Mouse (Mus musculus) brown adipose tissue, adult 24 weeks (tissue): ENCODE results near the gene Gm26602. TPM values are rescaled to one million over a fixed set of nuclear protein-coding genes. Genes with fewer than 3 reads are reported as not detected.

Experiments
- H3K27ac ChIP-seq: fragments of 200-500 bp; replicated peaks from 2 replicates; pipeline ENCODE4 v1.5.1; 2012; ENCODE audit warnings: low read depth, mild to moderate bottlenecking, low read length
- H3K4me1 ChIP-seq: fragments of 200-500 bp; 2 replicates; pipeline ENCODE4 v1.6.1; 2012; ENCODE audit warnings: low read length, mixed read lengths; ENCODE audit not compliant: control insufficient read depth, insufficient read depth, insufficient read length
- H3K4me3 ChIP-seq: fragments of 200-500 bp; 2 replicates; pipeline ENCODE4 v1.5.1; 2012; ENCODE audit warnings: low read depth, mild to moderate bottlenecking, low read length, moderate library complexity; ENCODE audit not compliant: insufficient read depth
- polyA plus RNA-seq: library from polyadenylated mRNA; stranded (reverse); fragments of >200 nt; gene quantifications from 2 replicates; pipeline ENCODE4 v1.2.4, GENCODE M21; 2012; ENCODE audit not compliant: missing spikeins, insufficient read depth, insufficient read length

The Gm26602 gene
- polyA plus RNA-seq, 1 experiment = not detected

DNA sequence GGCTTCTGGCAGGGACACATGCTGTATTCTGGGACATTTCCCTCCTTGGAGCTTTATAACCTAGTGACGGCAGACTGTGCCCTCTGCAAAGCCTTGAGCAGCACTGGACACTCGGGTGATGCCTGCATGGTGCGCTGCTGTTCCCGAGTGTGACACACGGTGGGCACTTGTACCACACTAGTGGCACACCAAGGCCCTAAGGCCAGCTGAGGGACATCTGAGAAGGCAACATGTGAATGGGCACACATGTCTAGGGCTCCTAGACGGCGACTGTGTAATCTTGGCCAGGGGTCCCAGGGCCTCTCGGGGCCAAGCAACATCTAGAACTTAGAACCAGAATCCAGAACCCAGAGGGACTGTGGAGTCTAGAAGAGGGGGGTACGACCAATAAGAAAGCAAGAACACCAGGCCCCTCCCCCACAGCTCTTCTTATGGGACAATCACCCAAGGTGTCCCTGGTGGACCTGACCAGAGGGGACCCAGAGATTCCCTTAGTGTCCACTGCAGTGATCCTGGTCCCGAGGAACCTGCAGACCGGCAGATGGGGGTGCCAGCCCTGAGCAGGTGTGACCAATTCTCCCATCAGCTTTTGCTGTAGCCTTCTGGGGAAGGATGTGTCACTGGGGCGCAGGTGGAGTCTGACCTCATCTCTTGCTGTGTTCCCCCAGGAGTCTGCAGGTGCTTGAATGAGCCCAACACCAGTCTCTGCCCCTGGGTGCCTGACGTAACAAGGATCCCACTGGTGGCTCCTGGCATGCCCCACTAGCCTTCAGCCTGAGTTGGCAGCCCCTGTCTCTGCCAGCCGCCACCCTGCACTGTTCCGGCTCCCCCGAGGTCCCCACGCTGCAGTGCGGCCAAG lies 19.5 kb downstream of the Gm26602 start:
- Histone ChIP-seq H3K4me3 (no peak overlapping the region), H3K4me1 (peaks cover 28% of the 10 kb centered on the region), H3K27ac (no peak overlapping the region)

DNA sequence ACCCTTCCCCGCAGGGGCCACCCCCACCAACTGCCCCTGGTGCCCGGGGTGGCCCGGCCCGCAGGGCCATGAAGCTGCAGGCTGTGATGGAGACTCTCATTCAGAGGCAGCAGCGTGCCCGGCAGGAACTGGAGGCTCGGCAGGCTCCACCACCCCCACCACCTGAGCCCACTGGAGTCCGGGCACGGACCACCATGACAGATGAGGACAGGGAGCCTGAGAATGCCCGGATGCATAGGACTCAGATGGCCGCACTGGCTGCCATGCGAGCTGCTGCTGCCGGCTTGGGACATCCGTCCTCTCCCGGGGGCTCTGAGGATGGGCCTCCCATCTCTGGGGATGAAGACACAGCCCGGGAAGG lies 20.1 kb downstream of the Gm26602 start:
- Histone ChIP-seq H3K4me3 (no peak overlapping the region), H3K4me1 (peaks cover 31% of the 10 kb centered on the region), H3K27ac (no peak overlapping the region)

DNA sequence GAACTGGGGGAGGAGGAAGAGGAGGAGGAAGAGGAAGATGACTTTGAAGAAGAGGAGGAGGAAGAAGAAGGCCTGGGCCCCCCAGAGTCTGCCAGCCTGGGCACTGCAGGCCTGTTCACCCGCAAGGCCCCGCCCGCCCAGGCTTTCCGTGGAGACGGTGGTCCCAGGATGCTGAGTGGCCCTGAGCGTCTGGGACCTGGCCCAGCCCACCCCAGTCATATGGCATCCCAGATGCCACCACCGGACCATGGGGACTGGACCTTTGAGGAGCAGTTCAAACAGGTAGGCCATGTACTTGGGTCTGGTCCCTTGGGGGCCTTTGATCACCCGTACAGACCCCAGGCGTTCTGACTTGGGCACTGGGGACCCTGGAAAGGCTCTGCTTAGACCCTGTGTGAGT lies 21.1 kb downstream of the Gm26602 start:
- Histone ChIP-seq H3K4me3 (no peak overlapping the region), H3K27ac (no peak overlapping the region), H3K4me1 (peaks cover 37% of the 10 kb centered on the region)

DNA sequence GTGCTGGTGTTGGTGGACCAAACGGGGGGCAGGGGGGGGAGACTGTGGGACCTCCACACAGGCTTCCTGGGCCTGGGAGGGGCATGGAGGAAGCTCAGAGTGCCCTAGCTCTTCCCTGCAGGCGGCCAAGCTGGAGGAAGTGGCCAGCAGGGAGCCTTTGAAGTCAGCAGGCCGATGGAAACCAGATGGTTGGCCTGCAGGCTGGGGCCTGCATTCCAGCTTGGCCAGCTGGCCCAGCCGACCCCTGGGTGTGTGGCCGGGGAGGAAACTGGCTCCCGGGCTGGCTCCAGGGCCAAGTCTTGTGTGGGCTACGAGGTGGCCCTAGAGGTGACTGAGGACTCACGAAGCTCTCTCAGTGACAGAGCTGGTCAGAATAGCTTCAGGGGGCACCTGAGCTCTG lies 22.1 kb downstream of the Gm26602 start:
- no peak overlapping the region for H3K27ac ChIP-seq
- peaks cover 42% of the 10 kb centered on the region for H3K4me1 ChIP-seq
- H3K4me3 ChIP-seq = no peak overlapping the region

DNA sequence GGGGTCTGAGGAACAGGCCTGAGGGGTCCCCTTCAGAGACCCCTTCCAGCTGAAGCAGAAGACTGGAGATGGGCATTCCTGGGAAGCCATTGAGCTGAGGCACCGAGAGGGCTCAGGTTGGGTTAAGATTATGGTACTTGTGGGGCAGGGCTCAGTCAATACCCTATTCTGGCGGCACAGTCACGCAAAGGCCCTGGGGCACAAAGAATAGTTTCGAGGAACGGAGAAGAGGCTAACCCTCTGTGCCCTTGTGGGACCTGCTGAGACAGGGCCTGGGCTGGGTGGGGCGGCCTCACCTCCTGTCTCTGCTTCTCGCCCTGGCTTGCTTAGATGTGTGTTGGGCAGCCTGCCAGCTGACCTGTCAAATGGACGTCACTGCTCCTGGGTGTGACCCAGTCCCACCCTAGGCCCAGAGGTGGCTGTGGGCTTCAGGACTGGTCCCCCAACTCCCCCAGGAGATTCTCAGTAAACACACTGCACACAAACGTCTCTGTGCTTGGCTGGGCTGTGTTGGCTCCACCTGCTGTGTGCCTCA lies 22.6 kb downstream of the Gm26602 start:
- Histone ChIP-seq H3K4me1 (peaks cover 42% of the 10 kb centered on the region), H3K4me3 (no peak overlapping the region), H3K27ac (no peak overlapping the region)

DNA sequence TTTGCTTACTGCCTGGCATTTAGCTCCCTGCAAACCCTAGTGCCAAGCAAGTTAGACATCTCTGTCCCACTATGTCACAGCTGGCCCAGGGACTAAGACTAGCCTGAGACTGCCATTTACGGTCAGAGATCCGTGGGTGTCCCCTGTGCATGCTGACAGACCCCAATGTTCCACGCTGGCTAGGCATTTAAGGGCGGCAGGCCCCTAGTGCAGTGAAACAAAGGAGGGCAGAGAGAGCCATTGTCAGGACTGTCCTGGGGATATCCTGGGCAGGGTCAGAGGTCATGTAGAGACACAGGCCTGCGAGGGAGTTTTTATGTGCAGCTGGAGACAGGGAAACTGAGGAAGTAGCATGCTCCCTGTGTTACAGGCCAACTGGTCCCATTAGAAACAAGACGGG lies 23.2 kb downstream of the Gm26602 start:
- Histone ChIP-seq H3K27ac (peak overlapping the region; percentile 9; the same call in 1 of the 2 replicates), H3K4me3 (no peak overlapping the region), H3K4me1 (peaks cover 42% of the 10 kb centered on the region)

DNA sequence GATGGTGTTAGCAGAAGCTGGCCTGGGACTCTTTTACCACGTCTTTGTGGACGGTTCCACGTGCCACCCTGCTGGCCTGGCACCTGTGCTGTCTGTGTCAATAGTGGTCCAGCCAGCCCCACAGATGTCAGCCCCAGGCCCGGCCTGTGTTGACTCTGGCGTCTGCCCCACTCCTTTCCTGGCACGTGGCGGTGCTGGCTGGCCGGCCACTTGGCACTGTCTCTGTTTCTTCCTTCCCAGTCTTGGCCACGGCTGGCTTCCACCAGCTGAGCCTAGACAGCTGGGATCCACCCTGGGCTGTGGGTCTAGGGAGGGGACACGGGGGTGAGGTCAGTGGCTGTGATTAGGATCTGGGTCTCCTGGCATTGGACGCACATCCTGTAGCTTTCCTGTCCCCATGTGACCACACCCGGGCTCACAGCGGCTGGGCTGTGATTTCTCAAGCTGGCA lies 23.6 kb downstream of the Gm26602 start:
- H3K4me1 ChIP-seq = peaks cover 42% of the 10 kb centered on the region
- peak overlapping the region; percentile 9; the same call in 1 of the 2 replicates for H3K27ac ChIP-seq
- H3K4me3 ChIP-seq = no peak overlapping the region

DNA sequence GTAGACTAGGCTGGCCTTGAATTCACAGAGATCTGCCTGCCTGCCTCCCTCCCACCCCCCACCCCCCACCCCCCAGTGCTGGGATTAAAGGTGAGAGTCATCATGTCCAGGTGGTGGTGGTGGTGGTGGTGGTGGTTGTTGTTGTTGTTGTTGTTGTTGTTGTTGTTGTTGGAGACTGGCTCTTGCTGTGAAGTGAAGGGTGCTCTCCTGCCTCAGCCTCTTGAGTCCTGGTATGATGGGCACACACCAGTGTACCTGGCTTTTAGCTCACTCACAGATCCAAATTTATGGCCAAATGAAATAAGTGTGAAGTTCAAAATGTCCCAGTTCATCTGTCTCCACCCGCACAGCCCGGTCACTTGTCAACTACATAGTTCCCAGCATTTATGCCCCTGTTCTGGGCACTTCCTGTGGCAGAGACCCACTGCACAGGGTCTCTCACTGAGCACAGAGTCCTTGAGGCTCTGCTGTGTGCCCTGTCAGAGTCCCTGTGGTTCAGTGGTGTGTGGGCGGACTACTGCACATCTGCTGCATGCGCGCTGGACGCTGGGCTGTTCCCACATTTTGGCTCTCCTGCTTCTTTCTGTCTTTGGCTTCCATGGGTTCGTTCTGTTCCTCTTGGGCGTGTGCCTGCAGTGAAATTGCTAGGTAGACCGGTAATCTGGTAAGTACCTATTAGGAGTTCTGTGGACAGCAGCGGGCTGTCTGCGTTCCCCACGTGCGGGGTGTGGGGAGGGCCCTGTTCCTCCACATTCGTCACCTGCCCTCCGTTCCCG lies 24.3 kb downstream of the Gm26602 start:
- Histone ChIP-seq H3K4me1 (peaks cover 40% of the 10 kb centered on the region), H3K27ac (no peak overlapping the region), H3K4me3 (no peak overlapping the region)

DNA sequence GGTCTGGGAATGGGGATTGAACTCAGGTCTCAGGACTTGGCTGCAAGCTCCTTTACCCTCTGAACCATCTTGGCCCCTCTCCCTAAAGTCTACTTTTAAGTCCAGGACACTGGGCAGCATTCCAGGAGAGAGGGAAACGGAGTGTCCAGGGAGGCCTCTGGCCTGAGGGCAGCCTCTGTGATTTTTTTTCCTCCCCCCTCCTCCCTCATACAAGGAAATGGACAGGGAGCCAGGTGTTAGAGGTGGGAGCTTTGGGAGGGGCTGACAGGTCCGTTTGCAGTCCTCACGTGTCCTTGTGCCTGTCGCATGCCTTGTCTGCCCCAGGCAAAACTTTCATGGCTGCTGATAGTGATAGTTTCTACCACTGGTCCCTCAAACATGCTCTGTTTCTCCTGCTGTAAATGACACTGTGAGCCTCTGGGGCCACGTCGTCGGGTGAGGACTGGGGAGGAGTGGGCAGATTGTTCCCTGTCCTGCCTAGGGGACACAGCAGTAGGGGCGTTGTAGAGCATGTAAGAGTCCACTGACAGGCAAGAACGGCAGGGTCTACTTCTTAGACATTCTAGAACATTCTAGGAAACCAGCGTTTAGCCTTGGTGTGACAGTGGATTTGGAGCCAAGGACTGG lies 25.7 kb downstream of the Gm26602 start:
- H3K4me1 ChIP-seq = peaks cover 40% of the 10 kb centered on the region

DNA sequence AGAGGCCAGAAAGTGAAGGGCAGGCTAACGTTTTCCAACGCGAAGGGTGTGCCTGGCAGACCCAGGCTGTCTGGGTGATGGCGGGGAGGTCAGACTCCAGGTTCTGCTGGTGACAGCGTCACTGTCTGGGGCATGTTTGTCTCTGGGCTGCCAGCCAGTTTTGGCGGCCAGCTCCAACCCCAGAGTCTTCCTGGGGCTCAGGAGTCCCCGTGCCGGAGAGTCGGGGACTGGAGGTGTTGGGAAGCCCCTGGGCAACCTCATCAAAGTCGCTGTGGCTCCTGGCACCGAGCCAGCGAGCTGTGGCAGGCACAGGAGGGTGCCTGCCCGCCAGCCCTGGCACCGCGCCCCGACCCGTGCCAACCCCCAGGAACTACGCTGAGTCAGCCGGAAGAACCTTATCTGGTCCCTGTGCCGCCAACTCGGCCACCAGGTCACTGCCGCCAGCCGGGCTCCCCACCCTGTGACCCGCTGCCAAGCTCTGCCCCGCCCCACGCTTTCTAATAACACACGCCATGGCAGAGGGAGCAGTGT lies 26.3 kb downstream of the Gm26602 start:
- Histone ChIP-seq H3K27ac (no peak overlapping the region), H3K4me3 (peak overlapping the region; percentile 19; the same call in 1 of the 2 replicates), H3K4me1 (peaks cover 38% of the 10 kb centered on the region)

More for the DNA sequence above, 25.7 kb downstream of the Gm26602 start:
- peak overlapping the region; percentile 19; the same call in 1 of the 2 replicates for H3K4me3 ChIP-seq
- 0 out of 2 replicates have a peak overlapping the region, but pooled peaks have one; percentile 13 for H3K27ac ChIP-seq

DNA sequence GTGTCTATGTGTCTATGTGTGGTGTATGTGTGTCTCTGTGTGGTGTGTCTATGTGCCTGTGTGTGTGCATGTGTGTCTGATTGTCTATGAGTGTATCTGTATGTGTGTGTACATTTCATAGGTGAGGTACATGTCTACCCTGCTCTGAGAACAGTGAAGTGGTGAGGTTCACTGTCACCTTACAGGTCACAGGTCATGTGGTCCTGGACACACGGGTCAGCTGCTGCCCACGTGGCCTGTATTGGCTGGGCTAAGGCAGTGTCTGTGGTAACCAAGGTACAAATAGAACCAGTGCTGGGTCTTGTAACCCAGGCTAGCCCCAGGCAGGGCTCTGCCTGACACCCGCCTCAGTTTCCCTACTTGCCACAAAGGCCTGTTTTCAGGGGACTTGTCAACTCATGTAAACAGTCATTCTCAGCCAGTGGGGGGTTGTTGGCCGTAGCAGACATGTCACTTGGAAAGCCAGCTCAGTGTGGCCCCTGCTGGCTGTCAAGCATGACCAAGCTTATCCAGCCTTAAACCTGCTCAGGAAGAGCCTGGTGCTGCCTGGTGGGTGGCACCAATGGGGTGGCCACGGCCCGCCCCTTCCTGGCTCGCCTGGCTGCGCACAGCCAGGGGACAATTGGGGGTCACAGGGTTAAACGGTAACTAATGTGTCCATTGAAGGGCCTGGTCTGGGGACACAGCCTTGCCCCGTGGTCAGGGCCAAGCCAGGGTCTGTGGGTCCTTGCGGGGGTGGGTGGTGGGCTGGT lies 27.3 kb downstream of the Gm26602 start:
- Histone ChIP-seq H3K27ac (no peak overlapping the region), H3K4me3 (no peak overlapping the region), H3K4me1 (peaks cover 29% of the 10 kb centered on the region)

DNA sequence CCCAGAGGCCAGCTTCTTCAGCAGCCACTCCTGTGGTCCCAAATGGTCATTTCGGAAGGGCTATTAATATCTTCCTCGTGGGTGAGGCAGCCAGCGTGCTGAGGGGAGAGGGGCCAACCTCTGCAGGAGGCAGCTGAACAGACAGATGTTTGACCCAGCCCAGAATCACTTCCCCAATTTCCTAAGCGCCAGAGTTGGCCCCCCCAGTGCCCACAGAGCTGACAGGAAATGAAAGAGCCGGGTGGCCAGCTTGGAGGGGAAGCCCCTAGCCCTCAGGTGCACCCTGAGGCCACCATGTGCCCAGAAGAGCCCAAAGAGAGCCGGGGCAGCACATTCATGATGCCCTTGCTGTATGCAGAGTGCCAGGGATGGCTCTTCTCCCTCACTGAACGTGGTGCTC lies 30.1 kb downstream of the Gm26602 start:
- no peak overlapping the region for H3K27ac ChIP-seq
- no peak overlapping the region for H3K4me3 ChIP-seq
- peaks cover 11% of the 10 kb centered on the region for H3K4me1 ChIP-seq

DNA sequence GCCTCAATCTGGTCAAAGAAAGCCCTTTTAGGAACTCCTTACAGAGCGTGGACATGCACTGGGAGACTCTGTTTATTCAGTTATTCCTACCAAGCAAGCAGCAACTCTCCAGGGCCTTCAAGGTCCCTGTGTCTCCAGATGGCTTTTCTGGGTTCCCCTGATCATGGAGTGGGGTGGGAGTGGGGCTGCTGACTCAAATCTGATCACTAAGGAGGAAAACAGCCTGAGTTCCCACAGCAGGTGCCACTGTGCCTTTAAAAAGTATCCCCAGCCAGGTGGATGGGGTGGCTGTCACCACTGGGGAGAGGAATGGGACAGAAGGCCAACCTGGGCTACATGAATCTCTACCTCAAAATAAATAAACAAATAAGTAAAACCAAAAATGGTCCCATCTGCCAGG lies 32.3 kb downstream of the Gm26602 start:
- H3K4me3 ChIP-seq = no peak overlapping the region
- H3K27ac ChIP-seq = no peak overlapping the region
- H3K4me1 ChIP-seq = no peaks in the 10 kb centered on the region

DNA sequence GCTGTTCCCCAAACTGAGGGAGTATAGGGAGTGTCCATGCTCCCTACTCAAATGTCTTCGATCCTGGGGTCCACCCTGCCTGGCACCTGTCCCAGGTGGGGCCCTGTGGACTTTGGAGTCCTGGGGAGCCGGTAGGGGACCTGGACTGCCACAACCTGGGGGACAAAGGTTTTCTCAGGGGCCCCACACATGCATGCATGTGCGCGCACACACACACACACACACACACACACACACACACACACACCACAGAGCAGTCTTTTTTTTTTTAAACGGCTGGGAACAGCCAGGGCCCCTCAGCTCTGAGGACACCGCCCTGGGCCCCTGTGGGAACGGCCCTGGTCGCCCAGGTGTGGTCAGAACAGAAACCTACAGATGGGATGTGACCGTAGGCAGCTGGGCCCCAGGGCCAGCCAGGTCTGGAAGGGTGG lies 32.8 kb downstream of the Gm26602 start:
- Histone ChIP-seq H3K27ac (no peak overlapping the region), H3K4me1 (no peaks in the 10 kb centered on the region), H3K4me3 (no peak overlapping the region)
